Mouse (Mus musculus): ENCODE measurements at regions not wholly inside any gene's neighbourhood (a gene's known extent, or its start where the extent isn't known, plus 50 kb on each side); places are given as distances from the start of the nearest gene placed in this dataset.

DNA sequence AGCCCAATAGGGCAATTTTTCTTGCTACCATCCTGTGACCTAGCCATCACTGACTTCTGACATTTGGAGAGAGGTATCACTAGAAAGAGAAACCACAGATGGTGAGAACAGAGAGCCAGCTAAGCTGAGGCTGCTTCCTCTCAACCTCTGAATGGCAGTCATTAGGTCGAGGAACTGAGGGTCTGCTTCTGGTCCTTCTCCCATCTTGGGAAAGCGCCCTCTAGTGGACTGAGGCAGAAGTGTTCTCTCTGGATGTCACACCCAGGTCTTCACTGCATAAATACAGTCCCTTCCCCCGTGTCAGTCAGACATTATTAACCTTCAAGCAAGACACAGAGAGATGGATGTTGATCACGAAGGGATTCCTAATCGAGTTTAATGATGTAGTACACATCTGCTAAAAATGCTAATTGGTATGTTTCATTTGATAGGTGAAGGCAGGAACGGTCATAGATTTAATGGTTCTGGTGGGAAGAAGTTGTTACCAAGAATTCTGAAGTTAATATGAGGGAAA, 326.9 kb downstream of the Mtx2 start:
- Histone ChIP-seq H3K9me3 (no peaks in the 10 kb centered on the region), H3K9ac (no peak overlapping the region), H3K4me3 (no peak overlapping the region), H3K4me1 (no peaks in the 10 kb centered on the region), H3K27me3 (replicated peaks) (no peaks in the 10 kb centered on the region), H3K36me3 (replicated peaks) (no peaks in the 10 kb centered on the region), H3K4me2 (no peak overlapping the region), H3K27ac (no peak overlapping the region)
- 28% methylated on average over 6 of the region's 6 CpGs for WGBS
- no peak for ATAC-seq (replicated peaks)

DNA sequence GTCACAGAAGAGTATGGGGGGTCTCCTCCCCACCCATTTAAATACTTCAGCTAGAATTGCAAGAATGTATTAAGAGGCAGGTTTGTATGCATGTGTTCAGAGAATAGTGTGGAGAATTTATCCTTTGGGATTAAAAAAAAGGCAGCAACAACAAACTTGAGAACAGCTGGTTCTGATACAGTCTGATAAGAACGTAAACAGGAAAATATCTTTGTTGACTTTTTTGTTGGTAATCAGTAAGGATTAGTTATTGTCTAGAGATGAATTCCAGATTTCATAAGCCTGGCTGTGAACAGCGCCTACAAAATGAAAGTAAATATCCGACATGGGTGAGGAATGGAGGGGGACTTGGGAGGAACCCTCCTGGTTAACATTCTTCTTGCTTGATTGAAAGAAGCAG, 328.8 kb downstream of the Mtx2 start:
- 80% methylated on average over 3 of the region's 3 CpGs for WGBS
- Histone ChIP-seq H3K4me3 (no peak overlapping the region), H3K4me1 (no peaks in the 10 kb centered on the region), H3K9me3 (no peaks in the 10 kb centered on the region), H3K27me3 (replicated peaks) (no peaks in the 10 kb centered on the region), H3K9ac (no peak overlapping the region), H3K27ac (no peak overlapping the region), H3K4me2 (no peak overlapping the region), H3K36me3 (replicated peaks) (no peaks in the 10 kb centered on the region)
- ATAC-seq (replicated peaks): no peak

DNA sequence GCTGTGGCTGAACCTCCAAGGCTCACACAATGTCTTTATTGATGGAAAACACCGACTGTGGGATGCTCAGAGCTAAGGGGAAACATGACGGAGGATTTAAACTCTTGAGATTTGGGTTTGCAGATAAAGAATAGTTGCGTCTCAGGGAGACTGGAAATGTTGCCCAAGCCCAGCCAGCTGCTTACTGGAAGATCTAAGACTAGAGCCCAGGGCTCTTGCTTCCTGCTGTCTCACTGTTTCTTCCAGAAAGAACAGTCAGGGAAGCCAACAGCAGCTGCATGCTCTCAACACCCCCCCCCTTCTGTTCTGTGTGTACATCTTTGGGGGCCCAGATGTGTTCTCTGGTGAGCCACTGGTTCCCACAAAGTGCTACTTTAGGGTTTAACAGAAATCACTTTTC, 333.0 kb downstream of the Mtx2 start:
- H3K9ac ChIP-seq: no peak overlapping the region
- no peak overlapping the region for H3K4me2 ChIP-seq
- no peaks in the 10 kb centered on the region for H3K9me3 ChIP-seq
- H3K27ac ChIP-seq: no peak overlapping the region
- H3K4me1 ChIP-seq: no peaks in the 10 kb centered on the region
- no peaks in the 10 kb centered on the region for H3K36me3 ChIP-seq (replicated peaks)
- no peak for ATAC-seq (replicated peaks)
- no peak overlapping the region for H3K4me3 ChIP-seq
- H3K27me3 ChIP-seq (replicated peaks): no peaks in the 10 kb centered on the region
- 78% methylated on average over 3 of the region's 3 CpGs for WGBS

DNA sequence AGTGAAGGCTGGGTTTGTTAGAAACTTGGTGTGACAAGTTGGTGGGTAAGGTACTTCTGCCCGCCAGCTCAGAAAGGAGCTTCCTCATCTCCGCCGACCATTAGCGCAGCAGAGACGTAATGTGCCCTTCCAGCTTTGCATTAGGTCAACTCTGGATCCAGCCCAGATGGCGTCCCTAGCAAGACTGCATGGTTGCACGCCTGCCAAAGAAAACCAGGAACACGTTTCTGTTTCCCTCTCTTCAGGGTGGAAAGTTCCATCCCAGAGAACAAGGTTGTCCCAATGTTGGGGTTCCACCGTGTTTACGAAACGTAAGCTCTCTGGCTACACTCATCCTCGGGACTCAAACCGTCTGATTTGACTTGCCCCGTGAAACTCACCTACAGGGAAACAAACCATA, 335.5 kb downstream of the Mtx2 start:
- Histone ChIP-seq H3K4me3 (no peak overlapping the region), H3K27ac (no peak overlapping the region), H3K9me3 (no peaks in the 10 kb centered on the region), H3K4me1 (no peaks in the 10 kb centered on the region), H3K4me2 (no peak overlapping the region), H3K9ac (no peak overlapping the region), H3K36me3 (replicated peaks) (no peaks in the 10 kb centered on the region), H3K27me3 (replicated peaks) (no peaks in the 10 kb centered on the region)
- WGBS: 95% methylated on average over 14 of the region's 14 CpGs
- no peak for ATAC-seq (replicated peaks)

DNA sequence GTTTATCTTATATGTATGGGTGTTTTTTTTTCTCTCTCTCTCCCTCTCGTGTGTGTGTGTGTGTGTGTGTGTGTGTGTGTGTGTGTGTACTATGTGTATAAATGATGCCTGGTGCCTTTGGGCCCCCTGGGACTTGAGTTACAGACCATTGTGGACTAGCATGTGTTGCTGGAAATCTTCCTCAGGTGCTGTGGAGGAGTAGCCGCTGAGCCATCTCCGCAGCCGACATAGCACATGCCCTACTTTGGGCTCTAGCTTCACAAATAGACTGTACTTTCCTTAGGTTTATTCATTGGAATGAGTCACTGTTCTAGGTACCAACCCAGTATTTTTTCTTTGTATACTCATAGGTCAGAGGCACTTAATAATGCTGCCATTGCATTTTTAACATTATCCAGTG, 339.4 kb downstream of the Mtx2 start:
- H3K4me3 ChIP-seq: no peak overlapping the region
- no peaks in the 10 kb centered on the region for H3K36me3 ChIP-seq (replicated peaks)
- H3K4me2 ChIP-seq: no peak overlapping the region
- no peaks in the 10 kb centered on the region for H3K27me3 ChIP-seq (replicated peaks)
- no peak for ATAC-seq (replicated peaks)
- H3K4me1 ChIP-seq: no peaks in the 10 kb centered on the region
- H3K9me3 ChIP-seq: no peaks in the 10 kb centered on the region
- H3K27ac ChIP-seq: no peak overlapping the region
- 89% methylated on average over 4 of the region's 4 CpGs for whole genome bisulfite sequencing
- H3K9ac ChIP-seq: no peak overlapping the region

DNA sequence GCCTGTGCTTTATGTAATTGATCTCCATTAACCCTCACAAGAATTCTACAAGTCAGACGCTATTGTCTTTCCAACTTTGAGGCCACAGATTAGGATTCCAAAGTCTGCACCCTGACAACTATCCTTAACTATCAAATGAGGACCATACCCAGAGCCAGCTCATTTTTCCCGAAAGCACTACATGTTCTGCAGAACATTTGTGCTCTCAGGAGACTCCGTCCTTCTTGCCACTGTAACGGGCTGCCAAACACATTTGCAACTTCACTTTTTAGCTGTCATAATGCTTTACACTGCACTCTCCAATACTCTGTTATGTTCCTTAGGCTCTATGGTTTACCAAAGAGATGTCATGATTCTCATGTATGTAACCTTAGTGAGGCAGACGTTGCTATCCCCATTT, 350.7 kb downstream of the Mtx2 start:
- whole genome bisulfite sequencing: 56% methylated on average over 5 of the region's 5 CpGs
- no peak for ATAC-seq (replicated peaks)

DNA sequence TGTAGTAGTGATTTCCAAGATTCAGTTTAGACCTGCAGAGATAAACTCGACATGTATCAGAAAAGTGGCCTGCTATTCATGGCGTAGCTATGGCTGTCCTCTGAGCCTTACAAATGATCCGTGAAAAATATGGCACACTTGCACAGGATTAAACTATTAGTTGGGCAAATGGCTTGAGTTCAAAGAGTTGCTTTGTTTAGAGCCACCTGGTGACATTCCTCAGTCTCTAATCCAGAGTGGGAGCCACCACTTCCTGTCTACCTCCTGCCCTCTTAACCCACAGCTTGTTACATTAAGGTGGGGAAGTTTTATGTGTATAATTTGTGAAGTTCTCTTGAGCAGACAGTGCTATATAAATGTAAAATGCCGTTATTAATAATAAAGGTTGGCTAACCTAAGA, 357.7 kb downstream of the Mtx2 start:
- Histone ChIP-seq H3K9me3 (no peaks in the 10 kb centered on the region), H3K4me2 (no peak overlapping the region)
- no peak for ATAC-seq (replicated peaks)

More for the DNA sequence above, 350.7 kb downstream of the Mtx2 start:
- H3K36me3 ChIP-seq (replicated peaks): no peaks in the 10 kb centered on the region
- no peak overlapping the region for H3K27ac ChIP-seq
- H3K4me2 ChIP-seq: no peak overlapping the region
- H3K27me3 ChIP-seq (replicated peaks): no peaks in the 10 kb centered on the region
- no peaks in the 10 kb centered on the region for H3K4me1 ChIP-seq
- H3K4me3 ChIP-seq: no peak overlapping the region
- no peak overlapping the region for H3K9ac ChIP-seq
- H3K9me3 ChIP-seq: no peaks in the 10 kb centered on the region

DNA sequence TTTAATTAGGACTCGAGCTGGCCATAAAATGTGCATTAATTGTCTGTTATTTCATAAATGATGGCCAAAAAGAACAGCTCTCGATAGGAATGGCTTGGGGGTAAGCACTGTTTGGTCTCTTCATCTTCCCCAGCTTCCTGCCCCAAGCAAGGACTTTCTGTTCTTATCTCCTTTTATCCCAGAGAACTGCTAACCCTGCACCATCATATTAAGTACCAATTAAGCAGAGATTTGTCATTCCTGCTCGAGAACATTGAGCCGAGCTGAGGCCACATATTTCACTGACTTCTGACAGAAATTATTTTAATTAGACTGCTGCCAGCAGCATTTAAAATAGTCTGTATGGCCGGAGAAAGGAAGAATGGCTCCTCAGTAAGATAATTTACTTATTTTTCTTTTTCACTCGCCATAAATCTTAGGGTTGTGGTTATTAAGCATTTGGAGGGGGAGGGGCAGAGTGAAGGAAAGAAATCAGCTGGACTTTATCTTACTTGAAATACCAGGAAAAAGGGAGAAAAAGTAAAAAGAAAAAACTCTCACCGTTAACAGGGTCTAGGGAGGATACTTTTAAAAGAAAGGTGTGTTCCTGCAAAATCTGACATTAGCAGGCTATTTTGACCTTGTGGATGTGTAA, 377.1 kb downstream of the Mtx2 start:
- H3K9me3 ChIP-seq: no peaks in the 10 kb centered on the region
- 52% methylated on average over 7 of the region's 7 CpGs for WGBS
- no peaks in the 10 kb centered on the region for H3K4me1 ChIP-seq
- H3K9ac ChIP-seq: no peak overlapping the region
- H3K4me2 ChIP-seq: no peak overlapping the region
- H3K27me3 ChIP-seq (replicated peaks): no peaks in the 10 kb centered on the region
- peak overlapping the region; percentile 4; the same call in 1 of the 2 replicates for H3K27ac ChIP-seq
- H3K36me3 ChIP-seq (replicated peaks): no peaks in the 10 kb centered on the region
- H3K4me3 ChIP-seq: no peak overlapping the region
- ATAC-seq (replicated peaks): no peak

More for the DNA sequence above, 357.7 kb downstream of the Mtx2 start:
- Histone ChIP-seq H3K27me3 (replicated peaks) (no peaks in the 10 kb centered on the region), H3K36me3 (replicated peaks) (no peaks in the 10 kb centered on the region), H3K4me1 (0 out of 2 replicates have a peak, but pooled peaks cover 10% of the 10 kb centered on the region), H3K9ac (no peak overlapping the region), H3K27ac (no peak overlapping the region), H3K4me3 (no peak overlapping the region)
- 37% methylated on average over 4 of the region's 4 CpGs for WGBS

DNA sequence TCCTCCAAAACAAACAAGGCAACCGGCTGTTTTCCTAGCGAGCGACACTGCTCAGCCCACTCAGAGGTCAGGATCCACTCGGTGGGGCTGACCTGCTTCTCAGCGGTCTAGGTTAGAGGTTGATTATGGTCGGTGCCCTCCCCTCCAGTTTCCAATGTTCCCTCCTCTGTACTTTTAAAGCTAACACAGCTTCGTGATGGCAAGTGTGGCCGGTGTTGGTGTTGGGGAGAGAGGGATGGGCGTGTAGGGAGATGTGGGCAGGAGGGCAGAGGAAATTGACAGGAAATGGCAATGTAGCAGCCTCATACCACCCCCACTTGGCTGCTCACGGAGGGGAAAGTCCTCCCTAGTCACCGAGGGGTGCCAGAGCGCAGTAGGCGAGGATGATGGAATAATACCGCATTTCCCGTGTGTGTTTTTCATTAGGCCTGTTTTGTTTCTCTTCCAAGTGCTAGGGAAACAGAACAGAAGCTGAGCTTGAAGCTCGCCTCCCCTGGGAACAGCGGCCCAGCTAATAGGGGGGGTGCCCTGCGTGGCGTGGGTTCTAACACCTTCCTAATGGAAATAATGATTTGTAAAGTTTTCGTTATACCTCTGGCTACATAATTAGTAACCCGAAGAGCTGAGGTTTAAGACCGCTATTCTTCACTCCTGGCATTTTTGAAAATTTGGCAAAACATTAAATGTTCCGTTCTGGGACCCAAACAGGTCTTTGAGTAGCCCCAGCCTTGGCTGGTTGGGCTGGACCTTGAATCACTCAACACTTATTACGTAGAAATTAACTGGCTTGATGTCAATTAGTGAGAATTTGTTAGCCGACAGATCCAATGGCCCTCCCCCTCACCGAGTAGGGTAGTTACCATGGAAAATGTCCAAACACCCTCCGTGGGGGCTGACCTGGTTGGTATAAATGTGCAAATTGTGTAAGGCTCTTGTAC, 383.5 kb downstream of the Mtx2 start:
- no peak overlapping the region for H3K9ac ChIP-seq
- no peaks in the 10 kb centered on the region for H3K27me3 ChIP-seq (replicated peaks)
- no peak overlapping the region for H3K4me2 ChIP-seq
- no peak overlapping the region for H3K27ac ChIP-seq
- no peak overlapping the region for H3K4me3 ChIP-seq
- H3K4me1 ChIP-seq: no peaks in the 10 kb centered on the region
- no peak for ATAC-seq (replicated peaks)
- no peaks in the 10 kb centered on the region for H3K9me3 ChIP-seq
- 79% methylated on average over 27 of the region's 27 CpGs for WGBS
- no peaks in the 10 kb centered on the region for H3K36me3 ChIP-seq (replicated peaks)

DNA sequence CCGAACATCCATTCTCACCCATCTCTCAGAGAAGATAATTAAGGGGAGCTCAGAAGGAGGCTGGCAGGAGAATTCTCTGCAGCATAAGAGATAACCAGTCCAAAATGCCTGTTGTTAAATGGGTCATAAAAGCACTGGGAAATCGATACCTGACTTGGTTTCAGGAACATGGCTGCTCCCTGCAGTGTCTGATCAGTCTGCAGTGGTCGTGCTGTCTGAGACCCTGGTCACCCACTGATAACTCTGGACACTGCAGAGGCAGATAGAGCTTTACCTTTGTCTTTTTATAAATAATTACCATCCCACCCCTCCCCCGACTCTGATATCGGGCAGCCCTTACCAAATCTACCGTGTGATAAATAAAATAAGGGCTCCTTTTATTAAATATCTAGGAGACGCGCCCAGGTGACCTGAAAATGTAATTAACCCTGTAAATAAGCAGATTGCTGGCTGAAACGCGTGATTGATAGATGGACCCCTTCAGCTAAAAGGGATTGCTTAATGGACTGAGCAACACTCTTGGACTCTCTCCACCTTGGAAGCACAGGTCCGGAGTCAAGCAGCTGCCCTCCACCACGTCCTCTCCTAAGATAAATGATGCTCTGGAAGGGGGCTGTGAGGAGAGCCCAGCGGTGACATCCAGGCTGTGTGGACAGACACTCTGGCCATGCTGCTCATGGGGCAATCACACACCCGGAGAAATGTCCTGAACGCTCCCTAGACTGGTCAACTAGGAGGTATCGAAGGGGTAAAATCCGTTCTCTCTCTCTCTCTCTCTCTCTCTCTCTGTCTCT, 384.4 kb downstream of the Mtx2 start:
- H3K36me3 ChIP-seq (replicated peaks): no peaks in the 10 kb centered on the region
- H3K27me3 ChIP-seq (replicated peaks): no peaks in the 10 kb centered on the region
- no peak overlapping the region for H3K27ac ChIP-seq
- no peak overlapping the region for H3K4me2 ChIP-seq
- no peak overlapping the region for H3K9ac ChIP-seq
- no peaks in the 10 kb centered on the region for H3K4me1 ChIP-seq
- no peak for ATAC-seq (replicated peaks)
- H3K9me3 ChIP-seq: no peaks in the 10 kb centered on the region
- WGBS: 77% methylated on average over 17 of the region's 17 CpGs
- no peak overlapping the region for H3K4me3 ChIP-seq

DNA sequence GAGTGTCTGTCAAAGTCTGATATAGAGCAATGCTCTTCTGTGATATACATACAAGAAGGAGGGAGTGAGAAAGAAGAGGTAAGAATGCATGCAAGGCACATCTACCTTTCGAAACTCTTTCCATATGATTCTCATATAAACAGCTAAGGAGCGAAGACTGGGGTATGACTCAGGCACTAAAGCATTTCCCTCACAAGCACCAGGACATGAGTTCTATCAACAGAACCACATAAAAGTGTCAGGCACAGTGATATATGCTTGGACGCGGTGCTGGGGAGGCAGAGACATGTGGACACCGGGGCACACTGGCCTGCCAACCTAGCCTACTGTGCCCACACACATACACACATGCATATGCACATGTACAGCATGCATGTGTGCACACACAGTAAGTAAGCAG, 391.3 kb downstream of the Mtx2 start:
- no peak overlapping the region for H3K9ac ChIP-seq
- H3K36me3 ChIP-seq (replicated peaks): no peaks in the 10 kb centered on the region
- no peaks in the 10 kb centered on the region for H3K9me3 ChIP-seq
- H3K27me3 ChIP-seq (replicated peaks): no peaks in the 10 kb centered on the region
- no peak for ATAC-seq (replicated peaks)
- H3K4me2 ChIP-seq: no peak overlapping the region
- no peak overlapping the region for H3K27ac ChIP-seq
- peaks cover 11% of the 10 kb centered on the region for H3K4me1 ChIP-seq
- 97% methylated on average over 5 of the region's 5 CpGs for WGBS
- no peak overlapping the region for H3K4me3 ChIP-seq

DNA sequence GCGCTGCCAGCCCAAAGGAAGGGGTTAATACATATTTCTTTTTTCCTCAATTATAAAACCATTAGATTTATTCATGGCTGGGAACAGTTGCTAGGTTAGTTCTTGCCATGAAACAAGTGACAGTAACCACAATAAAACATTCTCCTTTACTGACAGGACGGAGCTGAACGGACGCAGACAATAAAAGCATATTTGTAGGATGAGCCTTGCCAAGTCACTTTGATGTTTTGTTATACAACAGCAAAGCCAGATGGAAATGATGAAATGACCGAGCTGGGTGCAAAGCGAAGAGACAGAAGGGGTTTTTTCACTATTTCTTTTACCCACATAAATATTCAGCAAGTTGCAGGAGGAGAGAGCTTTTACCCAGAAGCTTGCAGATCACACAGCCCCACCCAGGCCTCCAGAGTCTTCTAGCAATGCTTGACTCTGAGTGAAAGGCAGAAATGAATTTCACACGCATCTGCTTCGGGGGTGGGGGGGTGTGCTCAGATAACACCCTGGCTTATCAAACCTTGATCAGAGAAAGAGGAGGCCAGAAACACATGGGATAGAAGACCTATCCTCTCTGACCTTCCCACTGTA, 395.3 kb downstream of the Mtx2 start:
- Histone ChIP-seq H3K9me3 (no peaks in the 10 kb centered on the region), H3K4me2 (no peak overlapping the region), H3K4me1 (peaks cover 11% of the 10 kb centered on the region), H3K4me3 (no peak overlapping the region), H3K27ac (no peak overlapping the region), H3K27me3 (replicated peaks) (no peaks in the 10 kb centered on the region), H3K9ac (no peak overlapping the region), H3K36me3 (replicated peaks) (no peaks in the 10 kb centered on the region)
- no peak for ATAC-seq (replicated peaks)
- WGBS: 32% methylated on average over 8 of the region's 8 CpGs
